Mouse (Mus musculus) brain, embryonic 14.5 days (tissue): ENCODE measurements around the gene Grhl3.

Experiments
- CTCF ChIP-seq: fragments of 200-500 bp; IDR thresholded peaks from 2 replicates; pipeline ENCODE4 v1.5.1; 2012; ENCODE audit warnings: inconsistent platforms, mild to moderate bottlenecking, moderate library complexity, borderline replicate concordance; ENCODE audit not compliant: insufficient read depth, insufficient read length; ENCODE audit errors: extremely low read depth
- POLR2A ChIP-seq: fragments of 200-500 bp; IDR thresholded peaks from 2 replicates; pipeline ENCODE4 v1.6.1; 2012; ENCODE audit warnings: mild to moderate bottlenecking, inconsistent platforms, borderline replicate concordance; ENCODE audit not compliant: poor library complexity, insufficient read depth, insufficient read length, severe bottlenecking; ENCODE audit errors: extremely low read depth

GRCm38 (mm10) chr4:135609986-135610385 lies 36.6 kb upstream of the Grhl3 start:
- TF ChIP-seq CTCF (0 out of 2 replicates have a peak, but pooled peaks have one; percentile 5), POLR2A (no peak)
